Mouse (Mus musculus) small intestine, adult 2 months (tissue): Measurements from ENCODE around the gene Zfp955a. TPM values are rescaled to one million over a fixed set of nuclear protein-coding genes. Genes with fewer than 3 reads are reported as not detected.
"Not testable (repeated sequence)": the region's sequence is repeated elsewhere in the genome, so short reads cannot be mapped to it uniquely, and the experiment has no call there.

Experiments
- H3K27ac ChIP-seq: fragments of 200-500 bp; 2 replicates; pipeline ENCODE4 v1.5.1; 2012; ENCODE audit warnings: low read depth, low read length, control low read depth, inconsistent platforms; ENCODE audit not compliant: insufficient read depth
- H3K27me3 ChIP-seq: fragments of 200-500 bp; 2 replicates; pipeline ENCODE4 v1.6.1; 2012; ENCODE audit warnings: mild to moderate bottlenecking, moderate library complexity, low read length, inconsistent platforms; ENCODE audit not compliant: control insufficient read depth, insufficient read depth
- H3K36me3 ChIP-seq: fragments of 200-500 bp; 2 replicates; pipeline ENCODE4 v1.6.1; 2012; ENCODE audit warnings: mild to moderate bottlenecking, low read length, control low read depth, inconsistent platforms; ENCODE audit not compliant: control insufficient read depth, insufficient read depth
- H3K4me1 ChIP-seq: fragments of 200-500 bp; 2 replicates; pipeline ENCODE4 v1.6.1; 2012; ENCODE audit warnings: low read length, inconsistent platforms, mixed read lengths; ENCODE audit not compliant: control insufficient read depth, insufficient read depth, insufficient read length
- H3K4me3 ChIP-seq: fragments of 200-500 bp; 2 replicates; pipeline ENCODE4 v1.5.1; 2012; ENCODE audit warnings: low read depth, mild to moderate bottlenecking, control low read depth, inconsistent platforms, low read length, moderate library complexity
- CTCF ChIP-seq: fragments of 200-500 bp; IDR thresholded peaks from 2 replicates; pipeline ENCODE4 v1.5.1; 2012; ENCODE audit warnings: low read depth, mild to moderate bottlenecking, control low read depth, inconsistent platforms, low read length, moderate library complexity, mixed read lengths; ENCODE audit not compliant: insufficient replicate concordance, insufficient read length; ENCODE audit errors: extremely low read depth
- POLR2A ChIP-seq: fragments of 200-500 bp; IDR thresholded peaks from 2 replicates; pipeline ENCODE4 v1.6.1; 2012; ENCODE audit warnings: low read depth, mild to moderate bottlenecking, control low read depth, inconsistent platforms, low read length, moderate library complexity
- WGBS: fragments of 180-500 bp; shearing (Covaris S2); methylation state at CpG from one replicate; pipeline ENCODE4 v1.1.7; 2018; 5-methylcytosine and 5-hydroxymethylcytosine counted together
- polyA plus RNA-seq: library from polyadenylated mRNA; depleted of rRNA; stranded (reverse); fragments of >200 nt; gene quantifications from 2 replicates; pipeline ENCODE4 v1.2.3, GENCODE M21; 2012; rRNA removed

Zfp955a gene
- 0.10 and 0.25 TPM in 2 replicates for polyA plus RNA-seq

DNA sequence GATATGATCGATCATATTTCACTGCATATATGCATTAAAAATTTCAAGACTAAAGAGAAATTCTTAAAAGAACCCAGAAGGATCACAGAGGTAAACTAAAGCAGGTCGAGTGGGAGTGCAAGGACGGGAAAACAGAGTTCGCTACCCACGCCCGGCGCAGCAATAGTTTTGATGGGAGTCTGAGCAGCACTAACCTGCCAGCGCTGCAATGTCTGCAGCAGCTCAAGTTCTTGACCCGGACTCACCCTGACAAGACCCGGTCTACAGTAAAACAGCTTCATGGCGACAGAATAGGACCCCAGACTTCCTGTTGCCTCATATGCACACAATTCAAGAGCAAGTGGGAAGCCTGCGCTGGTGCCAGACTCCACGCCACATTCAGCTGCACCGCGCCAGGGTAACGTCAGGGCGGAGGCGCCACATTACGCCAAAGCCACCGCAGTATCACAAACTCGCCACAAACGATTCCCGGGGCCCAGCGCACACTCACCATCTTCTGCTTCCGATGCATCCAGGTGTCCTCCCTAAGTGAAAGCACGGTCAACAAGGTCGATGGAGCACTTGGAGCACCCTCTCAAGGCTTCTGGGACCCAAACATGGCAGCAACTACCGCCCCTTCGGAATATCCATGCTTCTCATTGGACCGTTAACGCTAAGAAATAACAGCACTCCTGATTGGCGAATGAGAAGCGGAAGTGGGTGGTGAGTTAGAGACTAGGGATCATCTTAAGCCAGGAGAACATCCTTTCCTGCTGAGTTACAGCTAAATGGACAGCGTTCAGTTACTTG is at the start of gene Zfp955a:
Zfp955a (minus strand) TSS at position 616 of the 789 bp plus-strand sequence.
- H3K27me3 ChIP-seq, H3K4me3 ChIP-seq, H3K36me3 ChIP-seq, H3K27ac ChIP-seq, H3K4me1 ChIP-seq: not testable (repeated sequence)
- WGBS = 23% methylated on average over 1 of the region's 34 CpGs

DNA sequence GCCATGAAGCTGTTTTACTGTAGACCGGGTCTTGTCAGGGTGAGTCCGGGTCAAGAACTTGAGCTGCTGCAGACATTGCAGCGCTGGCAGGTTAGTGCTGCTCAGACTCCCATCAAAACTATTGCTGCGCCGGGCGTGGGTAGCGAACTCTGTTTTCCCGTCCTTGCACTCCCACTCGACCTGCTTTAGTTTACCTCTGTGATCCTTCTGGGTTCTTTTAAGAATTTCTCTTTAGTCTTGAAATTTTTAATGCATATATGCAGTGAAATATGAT is 34.9 kb upstream of the Zfp955a start:
- not testable (repeated sequence) for H3K36me3 ChIP-seq, H3K27ac ChIP-seq, H3K4me3 ChIP-seq, H3K27me3 ChIP-seq, H3K4me1 ChIP-seq
- no CpG with 5 or more reads among the region's 9 CpGs for WGBS

DNA sequence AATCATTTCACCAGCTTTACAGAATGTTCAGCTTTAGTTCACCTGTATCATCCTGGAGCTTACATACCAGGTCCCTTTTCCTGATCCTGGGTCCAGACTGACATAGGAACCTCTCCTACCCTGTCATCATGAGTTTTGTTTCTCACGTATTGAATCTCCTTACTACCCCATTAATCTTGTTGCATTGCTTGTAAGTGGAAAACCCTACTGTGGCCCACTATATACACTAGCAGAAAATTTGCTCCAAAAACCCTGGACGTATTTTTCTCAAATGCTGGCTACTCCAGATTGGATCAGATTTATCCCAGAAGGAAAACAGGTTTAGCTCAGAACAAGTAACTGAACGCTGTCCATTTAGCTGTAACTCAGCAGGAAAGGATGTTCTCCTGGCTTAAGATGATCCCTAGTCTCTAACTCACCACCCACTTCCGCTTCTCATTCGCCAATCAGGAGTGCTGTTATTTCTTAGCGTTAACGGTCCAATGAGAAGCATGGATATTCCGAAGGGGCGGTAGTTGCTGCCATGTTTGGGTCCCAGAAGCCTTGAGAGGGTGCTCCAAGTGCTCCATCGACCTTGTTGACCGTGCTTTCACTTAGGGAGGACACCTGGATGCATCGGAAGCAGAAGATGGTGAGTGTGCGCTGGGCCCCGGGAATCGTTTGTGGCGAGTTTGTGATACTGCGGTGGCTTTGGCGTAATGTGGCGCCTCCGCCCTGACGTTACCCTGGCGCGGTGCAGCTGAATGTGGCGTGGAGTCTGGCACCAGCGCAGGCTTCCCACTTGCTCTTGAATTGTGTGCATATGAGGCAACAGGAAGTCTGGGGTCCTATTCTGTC is 34.3 kb upstream of the Zfp955a start, which contains the start of gene Zfp955b:
Zfp955b (plus strand) TSS at position 506 of the 837 bp plus-strand sequence.
- not testable (repeated sequence) for H3K4me3 ChIP-seq, H3K36me3 ChIP-seq, H3K27ac ChIP-seq, H3K27me3 ChIP-seq, H3K4me1 ChIP-seq
- WGBS = no CpG with 5 or more reads among the region's 25 CpGs

DNA sequence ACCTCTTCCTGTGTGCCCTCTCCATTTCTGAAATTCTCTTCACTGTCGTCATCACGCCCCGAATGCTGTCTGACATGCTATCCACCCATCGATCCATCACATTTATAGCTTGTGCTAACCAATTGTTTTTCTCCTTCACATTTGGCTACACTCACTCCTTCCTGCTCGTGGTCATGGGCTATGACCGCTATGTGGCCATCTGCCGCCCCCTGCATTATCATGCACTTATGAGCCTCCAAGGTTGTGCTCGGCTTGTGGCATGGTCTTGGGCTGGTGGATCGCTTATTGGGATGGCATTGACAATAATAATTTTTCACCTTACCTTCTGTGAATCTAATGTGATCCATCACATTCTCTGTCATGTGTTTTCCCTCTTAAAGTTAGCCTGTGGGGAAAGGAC is 14.0 kb upstream of the Zfp955a start:
- Histone ChIP-seq H3K4me1 (no peaks in the 10 kb centered on the region), H3K27ac (no peak overlapping the region), H3K36me3 (no peaks in the 10 kb centered on the region), H3K27me3 (no peaks in the 10 kb centered on the region), H3K4me3 (no peak overlapping the region)
- whole genome bisulfite sequencing = 84% methylated on average over 9 of the region's 9 CpGs
- TF ChIP-seq POLR2A (no peak), CTCF (no peak)

DNA sequence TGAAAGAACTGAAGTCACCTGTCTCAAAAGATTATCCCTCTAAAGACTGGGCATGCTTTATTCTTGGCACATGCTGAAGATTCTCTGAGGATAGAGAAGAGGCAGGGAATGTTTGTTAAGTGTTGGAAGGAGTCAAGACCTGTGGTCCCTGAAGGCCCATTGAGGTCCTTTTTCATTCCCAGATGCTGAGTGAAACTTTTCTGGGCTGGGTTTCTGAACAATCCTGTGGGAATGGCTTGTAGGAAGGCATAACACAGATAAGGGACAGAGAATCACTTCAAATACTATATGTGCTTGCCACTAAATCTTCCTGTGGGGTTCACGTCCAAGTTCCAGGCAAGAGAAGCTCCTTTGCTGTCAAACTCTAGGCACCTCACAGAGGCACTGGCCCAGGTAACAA is 9.4 kb upstream of the Zfp955a start, which contains the start of gene Olfr63:
Olfr63 (plus strand) TSS at position 301 of the 400 bp plus-strand sequence.
- TF ChIP-seq POLR2A = no peak
- Histone ChIP-seq H3K4me1 (no peaks in the 10 kb centered on the region), H3K27me3 (no peaks in the 10 kb centered on the region), H3K36me3 (no peaks in the 10 kb centered on the region), H3K27ac (no peak within 1 kb of the TSS), H3K4me3 (no peak within 1 kb of the TSS)
- 57% methylated on average over 1 of the region's 1 CpGs for WGBS

DNA sequence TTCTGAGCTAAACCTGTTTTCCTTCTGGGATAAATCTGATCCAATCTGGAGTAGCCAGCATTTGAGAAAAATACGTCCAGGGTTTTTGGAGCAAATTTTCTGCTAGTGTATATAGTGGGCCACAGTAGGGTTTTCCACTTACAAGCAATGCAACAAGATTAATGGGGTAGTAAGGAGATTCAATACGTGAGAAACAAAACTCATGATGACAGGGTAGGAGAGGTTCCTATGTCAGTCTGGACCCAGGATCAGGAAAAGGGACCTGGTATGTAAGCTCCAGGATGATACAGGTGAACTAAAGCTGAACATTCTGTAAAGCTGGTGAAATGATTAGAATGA is 343 bp upstream of the Zfp955a start:
- H3K27ac ChIP-seq, H3K4me3 ChIP-seq, H3K36me3 ChIP-seq, H3K4me1 ChIP-seq, H3K27me3 ChIP-seq: not testable (repeated sequence)
- WGBS = no CpG with 5 or more reads among the region's 2 CpGs

DNA sequence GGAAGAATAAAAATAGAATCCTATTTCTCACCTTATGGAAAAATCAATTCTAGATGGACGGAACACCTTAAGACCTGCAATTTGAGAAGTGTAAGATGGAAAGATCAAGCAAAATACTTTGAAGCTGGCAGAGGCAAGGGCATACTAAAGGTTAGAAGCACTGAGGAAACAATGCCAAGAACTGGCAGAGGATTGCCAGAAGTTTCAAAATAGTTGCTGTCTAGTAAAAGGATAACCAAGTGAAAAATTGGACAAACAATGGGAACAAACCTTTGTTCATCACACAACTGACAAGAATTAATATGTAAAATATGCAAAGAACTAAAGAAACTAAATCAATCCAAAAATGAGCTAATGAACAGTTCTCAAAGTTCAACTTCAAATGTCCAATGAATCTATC is 18.3 kb downstream of the Zfp955a start:
- H3K27me3 ChIP-seq, H3K4me1 ChIP-seq, H3K4me3 ChIP-seq, H3K27ac ChIP-seq: not testable (repeated sequence)
- peaks cover 12% of the 10 kb centered on the region for H3K36me3 ChIP-seq
- 97% methylated on average over 1 of the region's 1 CpGs for WGBS

DNA sequence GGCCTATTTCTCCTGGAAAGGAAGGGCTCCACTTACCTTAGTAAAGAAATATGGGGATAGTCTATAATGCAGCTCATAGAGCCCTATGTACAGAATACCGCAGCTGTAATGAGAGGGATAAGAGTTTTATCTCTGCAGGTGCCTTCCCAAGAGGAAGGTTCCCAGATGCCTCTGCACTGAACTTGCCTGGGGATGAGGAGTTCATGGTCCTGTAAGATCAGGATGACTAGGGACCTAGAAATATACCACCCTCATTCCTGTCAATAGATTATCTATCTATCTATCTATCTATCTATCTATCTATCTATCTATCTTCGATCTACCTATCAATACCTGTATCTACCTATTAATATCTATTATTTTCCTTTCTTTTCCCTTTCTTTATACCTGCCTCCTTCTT is 33.4 kb downstream of the Zfp955a start, which contains the start of gene Olfr1564:
Olfr1564 (minus strand) TSS at position 101 of the 400 bp plus-strand sequence.
- H3K36me3 ChIP-seq = no peaks in the 10 kb centered on the region
- H3K27me3 ChIP-seq = no peaks in the 10 kb centered on the region
- no peaks in the 10 kb centered on the region for H3K4me1 ChIP-seq
- TF ChIP-seq CTCF = no peak
- no peak for TF ChIP-seq POLR2A
- H3K27ac ChIP-seq = no peak within 1 kb of the TSS
- WGBS = 90% methylated on average over 2 of the region's 2 CpGs
- no peak within 1 kb of the TSS for H3K4me3 ChIP-seq

DNA sequence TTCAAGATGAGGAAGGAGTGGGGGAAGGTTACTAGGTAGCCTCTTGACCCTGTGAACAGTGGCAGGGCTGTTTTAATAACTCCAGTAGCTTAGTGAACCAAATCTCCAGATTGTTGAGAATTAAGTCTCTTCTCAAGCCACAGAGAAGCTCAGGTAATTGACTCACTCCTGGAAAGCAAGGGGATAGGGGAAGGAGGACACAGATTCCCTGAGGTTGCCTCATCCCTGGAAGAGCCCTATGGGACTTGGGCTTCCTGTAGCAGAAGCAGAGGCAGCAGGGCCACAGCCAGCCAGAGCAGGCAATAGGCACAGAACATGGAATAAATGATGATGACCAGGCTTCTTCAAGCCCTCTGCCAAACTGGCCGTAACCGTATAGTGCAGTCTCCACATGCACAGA is 63.9 kb downstream of the Zfp955a start, which contains the start of gene Olfr239:
Olfr239 (plus strand) TSS at position 301 of the 400 bp plus-strand sequence.
- not testable (repeated sequence) for H3K27me3 ChIP-seq, H3K4me3 ChIP-seq
- WGBS = no CpG with 5 or more reads among the region's 2 CpGs

More for the DNA sequence above, 63.9 kb downstream of the Zfp955a start, which contains the start of gene Olfr239:
- H3K27ac ChIP-seq, H3K36me3 ChIP-seq, H3K4me1 ChIP-seq: not testable (repeated sequence)
